Mouse (Mus musculus): ENCODE measurements at regions not wholly inside any gene's neighbourhood (a gene's known extent, or its start where the extent isn't known, plus 50 kb on each side); places are given as distances from the start of the nearest gene placed in this dataset.

GRCm38 (mm10) chr4:64207118-64207868, 160.5 kb upstream of the Tnc start:
- DNase-seq (ENCODE audit: low spot score) = no peak

DNA sequence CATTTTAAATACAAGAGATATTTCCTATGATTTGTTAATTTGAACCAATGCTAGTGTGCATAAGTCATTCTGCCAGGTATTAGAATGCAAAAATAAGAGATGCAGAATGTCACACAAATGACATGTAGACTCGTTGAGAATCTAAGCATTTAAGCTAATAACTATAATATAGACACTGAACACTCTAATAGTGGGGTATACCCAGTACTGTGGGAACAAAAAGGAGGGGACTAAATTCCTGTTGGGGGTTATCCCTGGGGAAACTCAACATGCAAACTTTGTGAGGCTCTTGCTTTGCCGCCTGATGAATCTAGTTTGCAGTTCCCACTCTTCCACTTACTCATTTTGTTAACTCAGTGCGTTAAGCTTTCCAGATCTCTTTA, 154.0 kb upstream of the Tnc start:
- no peak for DNase-seq (ENCODE audit: low spot score)

- peak; percentile 39 for DNase-seq (ENCODE audit: low spot score)
Observed at GRCm38 (mm10) chr4:64200151-64200807, 153.5 kb upstream of the Tnc start.

DNA sequence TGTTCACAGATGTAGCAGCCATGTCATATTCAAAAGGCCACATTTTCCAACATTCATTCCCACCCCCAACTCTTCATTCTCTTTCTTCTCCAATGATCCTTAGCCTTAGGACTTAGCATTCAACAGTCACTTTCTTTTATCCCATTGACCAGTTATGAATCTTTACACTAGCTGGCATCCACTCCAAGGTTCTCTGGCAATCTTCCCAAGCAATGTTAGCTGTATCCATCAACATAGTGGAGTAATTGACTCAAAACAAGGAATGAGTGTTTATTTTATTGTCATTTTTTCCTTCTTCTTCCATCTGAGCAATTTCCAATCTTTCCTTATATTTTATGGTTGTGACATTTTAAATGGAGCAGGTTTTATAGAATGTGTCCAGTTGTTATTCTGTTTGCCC, 138.2 kb upstream of the Tnc start:
- no peak for DNase-seq (ENCODE audit: low spot score)

- DNase-seq (ENCODE audit: low spot score) = no peak
Observed at GRCm38 (mm10) chr4:64175938-64176337, 129.1 kb upstream of the Tnc start.

DNA sequence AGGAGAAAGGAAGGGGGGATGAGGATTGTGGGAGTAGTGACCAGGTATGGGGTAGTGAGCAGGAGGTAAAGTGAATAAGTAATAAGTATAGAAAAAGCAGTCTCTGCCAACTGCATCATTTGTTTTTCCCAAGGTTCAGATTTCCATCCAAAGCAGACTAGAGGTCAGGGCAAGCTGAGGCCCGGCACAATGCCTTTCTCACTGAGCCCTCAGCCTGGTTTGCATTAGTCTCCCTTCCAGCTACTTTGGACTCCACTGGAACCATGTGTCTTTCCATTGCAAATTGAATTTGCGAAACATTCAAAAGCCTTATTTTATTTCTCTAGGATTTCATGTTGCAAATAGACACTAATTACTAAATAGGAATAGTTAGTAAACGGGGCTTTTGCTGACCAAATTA, 124.7 kb upstream of the Tnc start:
- DNase-seq (ENCODE audit: low spot score) = no peak

DNA sequence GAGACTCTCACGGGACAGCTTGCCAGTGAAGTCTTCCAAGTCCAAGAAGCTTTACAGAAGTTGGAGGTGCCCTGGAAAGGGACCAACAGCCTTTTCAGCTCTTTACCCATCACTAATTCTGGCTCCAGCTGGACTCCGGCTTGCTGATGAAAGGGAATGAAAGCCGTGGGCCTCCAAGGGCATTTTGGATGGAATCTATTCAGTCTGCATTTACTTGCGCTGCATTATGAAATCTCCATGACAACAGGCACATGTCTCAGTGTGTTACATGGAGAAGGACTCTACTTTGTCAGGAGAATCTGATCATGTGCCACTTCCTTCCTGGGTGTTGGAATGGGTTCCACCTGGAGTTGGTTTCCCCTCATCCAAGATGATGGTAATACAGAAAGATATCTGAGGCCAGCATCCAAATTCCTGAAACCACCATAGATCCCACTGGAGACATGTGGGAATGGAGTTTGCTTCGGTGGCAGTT, 102.2 kb upstream of the Tnc start:
- DNase-seq (ENCODE audit: low spot score) = no peak

DNA sequence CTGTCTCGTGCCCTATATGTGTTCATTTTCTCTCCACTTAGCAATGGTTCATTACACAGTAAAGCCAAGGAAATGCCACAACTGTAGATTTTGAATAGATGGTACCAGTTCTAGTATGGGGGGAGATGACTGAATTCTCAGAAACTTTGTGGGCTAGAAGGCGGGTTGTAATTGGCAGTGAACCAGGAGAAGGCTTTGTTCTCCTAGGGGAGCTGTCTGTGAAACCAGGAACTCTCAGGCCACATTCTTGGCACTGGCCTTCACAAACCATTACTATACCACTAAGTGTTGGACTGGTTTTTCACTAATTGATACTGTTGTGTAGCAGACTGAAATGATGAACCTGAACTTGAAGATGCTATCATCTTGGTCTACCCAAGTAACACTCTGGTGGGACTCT, 99.1 kb upstream of the Tnc start:
- DNase-seq (ENCODE audit: low spot score) = no peak

GRCm38 (mm10) chr4:64142963-64143362, 96.1 kb upstream of the Tnc start:
- no peak for DNase-seq (ENCODE audit: low spot score)

DNA sequence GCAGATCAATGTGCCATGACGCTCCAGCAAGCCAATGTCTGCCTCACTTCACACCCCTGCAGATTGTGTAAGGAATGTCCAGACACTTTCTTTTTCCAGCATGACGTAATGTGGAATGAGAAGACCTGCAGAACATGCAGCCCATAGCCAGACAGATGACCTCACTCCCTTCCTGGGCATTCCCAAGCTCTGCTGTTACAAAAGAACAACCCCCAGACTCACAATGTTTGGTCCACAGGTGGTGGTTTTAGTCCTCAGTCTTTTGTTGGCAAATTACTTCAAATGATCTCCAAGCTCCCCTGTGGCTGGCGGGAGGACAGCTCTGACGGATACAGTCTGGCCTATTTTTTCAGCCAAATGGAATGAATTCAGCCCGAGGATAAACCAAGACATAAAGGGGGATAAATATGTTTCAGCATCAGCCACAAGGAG, 95.6 kb upstream of the Tnc start:
- DNase-seq (ENCODE audit: low spot score) = no peak

DNA sequence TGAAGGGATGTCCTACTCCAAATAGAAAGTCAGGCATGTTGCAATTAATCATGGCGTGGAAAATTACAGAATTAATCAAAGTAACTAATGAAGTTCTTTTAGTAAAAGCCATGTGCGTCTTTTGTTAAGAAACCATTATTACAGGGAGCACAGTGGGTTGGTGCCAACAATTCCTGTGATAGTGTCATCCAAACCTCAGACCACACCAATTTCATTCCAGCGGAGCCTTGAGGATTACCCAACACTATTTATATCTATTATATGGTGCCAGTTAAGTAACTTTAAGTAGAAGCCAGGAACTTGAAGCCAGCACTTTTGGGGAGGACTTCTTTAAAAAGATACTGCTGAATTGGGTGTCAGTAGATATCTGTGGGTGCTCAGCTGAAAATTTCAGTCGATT, 93.0 kb upstream of the Tnc start:
- no peak for DNase-seq (ENCODE audit: low spot score)

DNA sequence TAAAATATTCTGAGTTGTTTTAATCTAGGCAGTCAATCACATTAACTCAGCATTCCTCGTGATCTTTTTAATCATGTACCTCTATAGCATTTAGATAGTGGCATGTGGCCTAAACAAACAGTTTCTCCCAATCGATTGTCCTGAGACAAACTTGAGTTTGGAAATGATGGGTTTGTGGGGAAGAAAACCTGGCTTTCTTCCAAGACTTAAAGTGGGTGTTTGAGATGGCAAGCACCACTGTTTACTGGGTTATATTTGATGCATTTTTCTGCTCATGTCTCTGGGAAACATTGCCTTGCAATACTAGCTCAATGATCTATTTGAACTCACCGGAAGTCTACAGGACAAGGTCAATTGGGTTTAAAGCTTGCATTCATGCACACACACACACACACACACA, 88.2 kb upstream of the Tnc start:
- no peak for DNase-seq (ENCODE audit: low spot score)

DNA sequence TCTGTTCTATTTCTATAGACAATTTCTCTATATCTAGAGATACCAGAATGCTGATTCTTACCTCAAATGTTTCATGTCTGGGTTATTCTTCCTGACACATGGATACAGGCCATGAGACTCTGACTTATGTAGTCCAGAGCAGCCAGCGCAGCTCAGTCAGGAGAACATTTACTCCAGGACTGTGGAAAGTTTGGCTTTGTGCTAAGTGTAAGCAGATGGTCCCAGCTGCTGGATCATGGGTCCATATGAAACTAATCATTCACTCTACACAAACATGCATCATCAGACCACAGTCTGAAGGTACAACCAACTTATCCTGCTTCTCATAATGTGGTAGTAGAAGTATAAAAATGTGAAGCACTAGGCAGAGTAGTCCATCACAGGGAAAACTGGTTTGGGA, 82.5 kb upstream of the Tnc start:
- DNase-seq (ENCODE audit: low spot score) = no peak

DNA sequence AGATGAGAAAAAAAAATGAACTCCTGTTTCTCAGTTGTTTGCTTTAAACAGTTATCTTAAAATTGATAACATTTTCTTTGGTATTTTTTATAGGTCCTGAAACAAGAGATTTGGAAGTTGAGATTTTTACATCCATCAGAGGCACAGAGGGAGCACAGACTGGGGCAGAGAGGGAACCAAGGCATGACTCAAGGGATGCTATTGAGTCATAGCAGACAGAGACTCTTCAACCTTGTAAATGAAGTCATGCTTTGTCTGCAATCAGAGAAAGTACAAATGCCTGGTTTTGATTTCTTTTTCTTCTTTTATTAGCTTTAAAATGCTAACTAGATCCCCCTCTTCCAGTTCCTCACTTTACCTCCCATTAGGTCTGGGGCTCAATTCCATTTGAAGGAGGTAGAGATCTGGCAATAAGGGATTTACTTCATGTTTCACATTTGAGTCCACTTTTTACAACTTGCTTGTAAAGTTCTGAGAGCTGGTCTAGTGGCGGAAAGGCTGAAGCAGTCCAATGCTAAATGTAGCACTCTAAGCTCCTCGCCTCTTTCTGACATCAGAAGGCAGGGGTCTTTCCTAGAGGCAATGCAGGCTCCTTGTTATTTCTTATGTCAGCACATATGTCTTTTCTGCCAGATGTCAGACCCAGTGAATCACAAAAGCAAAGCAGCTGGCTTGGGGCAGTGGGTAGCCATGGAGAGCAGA, 77.7 kb upstream of the Tnc start:
- no peak for DNase-seq (ENCODE audit: low spot score)

DNA sequence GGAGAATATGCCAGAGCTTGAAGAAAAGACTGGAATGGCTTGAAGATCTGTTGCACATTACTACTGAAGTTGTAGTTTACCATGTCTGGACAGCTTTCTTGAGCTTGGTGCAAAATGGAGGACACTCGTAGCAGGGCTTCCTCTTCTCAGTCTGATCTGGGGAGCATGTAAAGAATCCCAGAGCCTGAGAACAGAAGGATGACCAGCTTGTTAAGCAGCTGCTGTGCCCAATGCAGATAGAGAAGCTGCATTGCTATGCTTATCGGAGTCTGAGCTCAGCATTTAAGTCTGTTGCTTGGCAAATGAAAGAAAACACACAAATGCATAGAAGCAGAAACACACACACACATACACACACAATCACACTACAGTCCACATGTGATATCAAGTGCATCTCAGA, 76.9 kb upstream of the Tnc start:
- DNase-seq (ENCODE audit: low spot score) = no peak

DNA sequence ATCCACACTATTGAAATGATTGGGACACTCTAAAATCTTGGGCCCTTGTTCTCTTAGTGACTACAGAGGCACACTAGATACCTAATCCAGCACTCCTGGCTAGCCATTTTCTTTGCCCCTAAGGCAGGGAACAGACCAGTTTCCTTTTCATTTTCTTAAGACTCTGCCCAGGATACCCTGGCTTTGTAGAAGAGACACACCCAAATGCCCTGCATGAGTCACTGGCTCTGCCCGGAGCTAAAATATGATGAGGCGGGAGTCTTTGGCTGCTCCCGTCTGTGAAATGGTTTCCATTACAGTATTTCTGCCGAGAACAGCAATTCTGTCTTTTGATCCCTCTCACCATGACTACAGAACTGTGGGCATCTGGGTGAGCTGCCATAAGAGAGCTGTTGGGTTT, 51.4 kb upstream of the Tnc start:
- DNase-seq (ENCODE audit: low spot score) = no peak

Measured in testis, postnatal 10 days (tissue).